Mouse (Mus musculus) myocyte (in vitro differentiated cells): Measurements from ENCODE around the gene Gpr180. TPM values are rescaled to one million over a fixed set of nuclear protein-coding genes. Genes with fewer than 3 reads are reported as not detected.
A peak's percentile ranks its signal among the peaks of the same experiment; 100 is the strongest.

Experiments used
- H3K27me3 ChIP-seq: one replicate; pipeline ENCODE4 v1.6.1; 2011; ENCODE audit not compliant: control insufficient read depth, insufficient read depth, insufficient read length
- H3K36me3 ChIP-seq: one replicate; pipeline ENCODE4 v1.6.1; 2011; ENCODE audit not compliant: control insufficient read depth, insufficient read depth
- H3K4me2 ChIP-seq: one replicate; pipeline ENCODE4 v1.6.1; 2011; ENCODE audit warnings: low read depth, control low read depth
- H3K4me3 ChIP-seq: one replicate; pipeline ENCODE4 v1.5.1; 2011; ENCODE audit warnings: mild to moderate bottlenecking, control low read depth, moderate library complexity
- H3K79me2 ChIP-seq: one replicate; pipeline ENCODE4 v1.6.1; 2011; ENCODE audit not compliant: control insufficient read depth, insufficient read depth
- H3ac ChIP-seq: one replicate; pipeline ENCODE4 v1.6.1; 2011; ENCODE audit not compliant: control insufficient read depth, insufficient read length
- CEBPB ChIP-seq: IDR thresholded peaks from 2 replicates; pipeline ENCODE4 v1.6.1; 2011; ENCODE audit warnings: mild to moderate bottlenecking, moderate library complexity; ENCODE audit not compliant: poor library complexity, insufficient read depth, severe bottlenecking
- E2F4 ChIP-seq: IDR thresholded peaks from one replicate; pipeline ENCODE4 v1.6.1; 2011; ENCODE audit warnings: mild to moderate bottlenecking, control low read depth, moderate library complexity; ENCODE audit not compliant: insufficient read depth
- MAX ChIP-seq: IDR thresholded peaks from one replicate; pipeline ENCODE4 v1.6.1; 2011; ENCODE audit warnings: low read depth, mild to moderate bottlenecking, control low read depth
- MYOD1 ChIP-seq, 3 experiments: IDR thresholded peaks; one replicate each; pipeline ENCODE4 v1.6.1; 2011; ENCODE audit warnings: control low read depth in 2 of 3, low read depth in 2 of 3, mild to moderate bottlenecking in 2 of 3, moderate library complexity in 1 of 3; ENCODE audit not compliant: insufficient read length in 2 of 3, control insufficient read depth in 1 of 3
- MYOG ChIP-seq, 3 experiments: IDR thresholded peaks; one replicate each; pipeline ENCODE4 v1.6.1; 2011; ENCODE audit warnings: control low read depth in 2 of 3, low read depth in 2 of 3, mild to moderate bottlenecking in 2 of 3; ENCODE audit not compliant: insufficient read length in 2 of 3, control insufficient read depth in 1 of 3, insufficient read depth in 1 of 3
- POLR2A ChIP-seq: IDR thresholded peaks from one replicate; pipeline ENCODE4 v1.6.1; 2011; ENCODE audit warnings: low read depth, mild to moderate bottlenecking, control low read depth, moderate library complexity; ENCODE audit not compliant: insufficient read length
- POLR2AphosphoS2 ChIP-seq: IDR thresholded peaks from one replicate; pipeline ENCODE4 v1.6.1; 2011; ENCODE audit warnings: low read depth, control low read depth; ENCODE audit not compliant: insufficient read length
- REST ChIP-seq: IDR thresholded peaks from one replicate; pipeline ENCODE4 v1.6.1; 2011; ENCODE audit warnings: mild to moderate bottlenecking, control low read depth, moderate library complexity; ENCODE audit not compliant: insufficient read depth, insufficient read length
- SRF ChIP-seq: IDR thresholded peaks from one replicate; pipeline ENCODE4 v1.6.1; 2011; ENCODE audit warnings: low read depth; ENCODE audit not compliant: control insufficient read depth, insufficient read length
- TCF12 ChIP-seq: IDR thresholded peaks from one replicate; pipeline ENCODE4 v1.6.1; 2011; ENCODE audit warnings: mild to moderate bottlenecking, control low read depth; ENCODE audit not compliant: poor library complexity, insufficient read depth, severe bottlenecking
- TCF3 ChIP-seq: IDR thresholded peaks from one replicate; pipeline ENCODE4 v1.6.1; 2011; ENCODE audit warnings: low read depth, control low read depth; ENCODE audit not compliant: insufficient read length
- USF1 ChIP-seq: IDR thresholded peaks from one replicate; pipeline ENCODE4 v1.6.1; 2011; ENCODE audit warnings: low read depth, mild to moderate bottlenecking, control low read depth, moderate library complexity
- polyA plus RNA-seq: library from polyadenylated mRNA; unstranded; fragments of >200 nt; fragmentation: generic; extraction: Trizol; gene quantifications from one replicate; pipeline ENCODE4 v1.2.1, GENCODE M21; 2012; ENCODE audit warnings: missing spikeins

Gpr180 gene
- polyA plus RNA-seq, 1 experiment, result 15.8 TPM

- TF ChIP-seq TCF3 (no peak), MAX (no peak), E2F4 (no peak), MYOG (IDR thresholded peaks at IDR 0.05; ENCODE audit: control insufficient read depth in 1 of 3, insufficient read depth in 1 of 3, insufficient read length in 2 of 3, low read depth in 2 of 3) (no peak), SRF (no peak), MYOD1 (IDR thresholded peaks at IDR 0.05; ENCODE audit: control insufficient read depth in 1 of 3, insufficient read length in 2 of 3, low read depth in 2 of 3) (no peak), POLR2AphosphoS2 (no peak), TCF12 (no peak), POLR2A (no peak), CEBPB (no peak), USF1 (no peak), REST (no peak)
- Histone ChIP-seq H3K4me2 (no peak overlapping the region), H3ac (no peak overlapping the region), H3K4me3 (no peak overlapping the region), H3K27me3 (no peaks in the 10 kb centered on the region), H3K36me3 (no peaks in the 10 kb centered on the region), H3K79me2 (no peaks in the 10 kb centered on the region)
These were observed 38.7 kb downstream of the Gpr180 start for GRCm38 (mm10) chr14:118175694-118176085.

GRCm38 (mm10) chr14:118179251-118179650, 42.3 kb downstream of the Gpr180 start:
- no peak overlapping the region for H3K4me2 ChIP-seq
- H3ac ChIP-seq, result no peak overlapping the region
- H3K79me2 ChIP-seq, result no peaks in the 10 kb centered on the region
- H3K27me3 ChIP-seq, result no peaks in the 10 kb centered on the region
- no peaks in the 10 kb centered on the region for H3K36me3 ChIP-seq
- H3K4me3 ChIP-seq, result peak overlapping the region; percentile 28
- TF ChIP-seq MYOD1 (IDR thresholded peaks at IDR 0.05; ENCODE audit: control insufficient read depth in 1 of 3, insufficient read length in 2 of 3, low read depth in 2 of 3) (no peak), USF1 (no peak), SRF (no peak), E2F4 (no peak), POLR2AphosphoS2 (no peak), REST (no peak), TCF12 (no peak), MYOG (IDR thresholded peaks at IDR 0.05; ENCODE audit: control insufficient read depth in 1 of 3, insufficient read depth in 1 of 3, insufficient read length in 2 of 3, low read depth in 2 of 3) (no peak)

DNA sequence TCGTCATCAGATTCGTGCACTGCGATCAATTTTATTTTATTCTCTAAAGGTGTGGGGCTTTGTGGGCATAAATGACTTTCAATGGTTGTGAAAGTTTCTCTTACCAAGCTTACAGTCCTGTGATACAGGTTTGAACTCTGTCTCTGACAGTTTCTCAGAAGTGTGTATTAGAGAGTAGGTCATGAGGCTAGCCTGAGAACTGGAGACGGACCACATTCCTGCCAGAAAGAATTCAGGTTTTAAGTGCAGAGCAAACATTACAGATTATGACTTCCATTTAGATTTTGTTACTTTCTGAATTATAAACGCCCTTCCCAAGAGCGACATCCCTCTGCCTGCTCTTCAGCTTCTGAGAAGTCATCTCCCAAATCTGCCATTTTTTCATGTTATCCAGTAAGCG, 42.7 kb downstream of the Gpr180 start:
- Histone ChIP-seq H3ac (no peak overlapping the region), H3K36me3 (no peaks in the 10 kb centered on the region), H3K79me2 (no peaks in the 10 kb centered on the region), H3K27me3 (no peaks in the 10 kb centered on the region), H3K4me3 (peak overlapping the region; percentile 28), H3K4me2 (peak overlapping the region; percentile 93)
- TF ChIP-seq TCF3 (no peak), CEBPB (no peak), MYOG (IDR thresholded peaks at IDR 0.05; ENCODE audit: control insufficient read depth in 1 of 3, insufficient read depth in 1 of 3, insufficient read length in 2 of 3, low read depth in 2 of 3) (no peak), TCF12 (no peak), REST (no peak), E2F4 (no peak), MAX (no peak), POLR2AphosphoS2 (no peak), SRF (no peak), USF1 (no peak), POLR2A (no peak), MYOD1 (IDR thresholded peaks at IDR 0.05; ENCODE audit: control insufficient read depth in 1 of 3, insufficient read length in 2 of 3, low read depth in 2 of 3) (no peak)

- Histone ChIP-seq H3K79me2 (no peaks in the 10 kb centered on the region), H3K4me3 (peak overlapping the region; percentile 28), H3K4me2 (peak overlapping the region; percentile 93), H3K27me3 (no peaks in the 10 kb centered on the region), H3ac (no peak overlapping the region), H3K36me3 (no peaks in the 10 kb centered on the region)
- no peak for TF ChIP-seq MYOD1 (IDR thresholded peaks at IDR 0.05; ENCODE audit: control insufficient read depth in 1 of 3, insufficient read length in 2 of 3, low read depth in 2 of 3)
- TF ChIP-seq CEBPB, result no peak
- no peak for TF ChIP-seq REST
- TF ChIP-seq E2F4, result no peak
- no peak for TF ChIP-seq POLR2AphosphoS2
- no peak for TF ChIP-seq MYOG (IDR thresholded peaks at IDR 0.05; ENCODE audit: control insufficient read depth in 1 of 3, insufficient read depth in 1 of 3, insufficient read length in 2 of 3, low read depth in 2 of 3)
- no peak for TF ChIP-seq TCF3
- no peak for TF ChIP-seq MAX
- TF ChIP-seq SRF, result no peak
- TF ChIP-seq USF1, result no peak
- TF ChIP-seq TCF12, result no peak
- TF ChIP-seq POLR2A, result no peak
These were observed 43.2 kb downstream of the Gpr180 start for GRCm38 (mm10) chr14:118180117-118180557.

GRCm38 (mm10) chr14:118180711-118181177, 43.8 kb downstream of the Gpr180 start:
- TF ChIP-seq MYOG (IDR thresholded peaks at IDR 0.05; ENCODE audit: control insufficient read depth in 1 of 3, insufficient read depth in 1 of 3, insufficient read length in 2 of 3, low read depth in 2 of 3), result no peak
- Histone ChIP-seq H3ac (no peak overlapping the region), H3K4me3 (peak overlapping the region; percentile 28), H3K79me2 (no peaks in the 10 kb centered on the region), H3K27me3 (no peaks in the 10 kb centered on the region), H3K36me3 (no peaks in the 10 kb centered on the region), H3K4me2 (peak overlapping the region; percentile 93)
